Mouse (Mus musculus) ZHBTc4 (cell line): ENCODE data around the gene Eml4.
A peak's percentile ranks its signal among the peaks of the same experiment; 100 is the strongest.

Source experiments
- DNase-seq: peaks from one replicate; pipeline ENCODE4 v3.0.0-alpha.2; 2011; ENCODE audit warnings: low read depth, low spot score

Gene Eml4

DNA sequence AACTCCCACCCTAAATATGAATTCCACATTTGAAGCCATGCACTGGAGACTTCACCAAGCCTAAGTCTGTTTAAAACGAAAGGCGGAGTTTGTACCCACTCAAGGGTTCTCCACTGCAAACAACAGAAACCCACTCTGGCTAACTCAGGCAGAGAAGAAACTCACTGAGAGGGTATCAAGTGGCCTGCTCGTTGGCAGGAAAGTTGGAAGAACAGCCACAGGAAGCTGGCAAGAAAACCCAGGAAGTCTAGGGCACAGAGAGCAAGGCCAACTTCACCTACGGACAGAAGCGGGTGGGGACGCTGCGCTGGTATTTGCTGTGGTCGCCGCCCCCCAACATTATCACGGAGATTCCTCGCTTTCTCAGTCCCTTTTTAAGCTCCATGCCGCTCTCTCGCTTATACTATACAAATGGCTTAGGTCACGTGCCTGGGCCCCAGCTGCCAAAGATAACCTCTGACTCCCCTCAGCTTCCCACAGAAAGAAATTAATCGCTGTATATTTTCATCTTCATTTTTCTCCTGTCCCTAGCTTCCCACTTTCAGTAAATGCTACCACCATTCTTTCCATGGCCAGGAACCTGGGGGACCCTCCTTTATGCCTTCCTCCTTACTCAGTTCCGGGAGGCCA, 9.7 kb upstream of the Eml4 start:
- no peak for DNase-seq

DNA sequence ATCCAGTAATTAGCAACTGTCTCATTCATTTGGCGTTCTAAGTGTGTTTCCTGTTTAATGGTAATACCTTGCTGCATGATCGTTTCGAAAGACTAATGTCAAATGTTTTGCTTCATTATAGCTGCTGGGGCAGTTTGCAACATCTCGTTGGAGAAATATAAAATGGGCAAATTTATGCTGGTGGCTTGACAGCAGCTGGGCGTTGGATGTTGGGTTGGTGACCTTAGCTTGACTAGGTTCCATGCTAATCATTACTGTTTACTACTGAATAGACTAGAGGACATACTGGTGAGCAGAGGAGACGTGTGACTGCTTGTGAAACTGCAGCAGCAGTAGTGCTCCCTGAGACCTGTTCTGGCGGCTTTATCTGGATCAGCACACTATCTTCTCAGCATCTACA, 6.5 kb upstream of the Eml4 start:
- no peak for DNase-seq

DNA sequence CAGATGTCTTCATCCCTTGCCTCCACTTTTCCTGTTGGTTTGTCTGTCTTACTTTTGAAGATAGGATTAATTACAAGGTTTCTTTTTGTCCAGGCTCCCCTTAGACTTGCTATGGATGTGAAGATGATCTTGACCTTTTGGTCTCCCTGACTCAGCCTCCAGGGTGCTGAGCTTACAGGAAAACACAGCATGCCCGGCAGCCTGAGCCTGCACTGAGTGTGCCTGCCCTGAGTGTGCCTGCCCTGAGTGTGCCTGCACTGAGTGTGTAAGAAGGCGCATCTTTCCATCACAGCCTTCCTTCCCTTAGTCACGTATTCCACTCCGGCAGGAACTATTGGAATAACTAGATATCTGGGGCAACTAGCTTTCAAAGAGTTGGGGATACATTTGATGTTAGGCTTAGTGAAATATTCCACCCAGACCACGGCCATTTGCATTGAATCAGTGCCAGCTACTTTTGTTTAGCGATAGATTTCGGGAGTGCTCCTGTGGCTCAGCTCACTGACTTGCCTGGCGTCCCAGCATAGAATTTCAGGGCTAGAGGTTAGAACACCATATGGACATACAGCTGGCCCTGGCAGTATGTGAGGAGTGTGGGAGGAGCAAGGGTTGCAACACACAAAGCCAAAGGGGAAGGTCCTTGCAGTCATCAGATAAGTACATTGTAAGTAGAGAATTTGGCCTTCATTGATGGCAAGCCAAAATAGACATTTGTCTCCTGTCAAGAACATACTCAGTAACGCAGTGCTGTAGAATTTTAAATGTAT, 2.5 kb upstream of the Eml4 start:
- DNase-seq, result no peak

DNA sequence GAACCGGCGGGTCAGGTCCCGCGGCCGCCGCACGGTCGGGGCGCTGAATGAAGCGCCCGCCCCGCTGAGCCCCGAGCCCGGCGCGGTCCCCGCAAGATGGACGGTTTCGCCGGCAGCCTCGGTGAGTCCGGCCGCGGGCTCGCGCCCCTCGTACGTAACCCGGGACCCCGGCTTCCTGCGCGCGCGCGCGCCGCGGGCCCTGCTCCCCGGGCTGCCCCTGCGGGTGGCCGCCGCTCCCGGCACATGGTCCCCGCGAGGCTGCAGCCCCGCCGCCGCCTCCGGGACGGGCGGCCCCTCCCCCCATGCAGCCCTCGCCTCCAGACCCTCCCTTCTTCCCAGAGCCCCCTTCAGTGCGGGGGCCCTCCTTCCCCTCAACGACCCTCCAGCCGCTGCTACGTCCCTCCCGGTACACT, 394 bp downstream of the Eml4 start:
- DNase-seq, result peak; percentile 20

DNA sequence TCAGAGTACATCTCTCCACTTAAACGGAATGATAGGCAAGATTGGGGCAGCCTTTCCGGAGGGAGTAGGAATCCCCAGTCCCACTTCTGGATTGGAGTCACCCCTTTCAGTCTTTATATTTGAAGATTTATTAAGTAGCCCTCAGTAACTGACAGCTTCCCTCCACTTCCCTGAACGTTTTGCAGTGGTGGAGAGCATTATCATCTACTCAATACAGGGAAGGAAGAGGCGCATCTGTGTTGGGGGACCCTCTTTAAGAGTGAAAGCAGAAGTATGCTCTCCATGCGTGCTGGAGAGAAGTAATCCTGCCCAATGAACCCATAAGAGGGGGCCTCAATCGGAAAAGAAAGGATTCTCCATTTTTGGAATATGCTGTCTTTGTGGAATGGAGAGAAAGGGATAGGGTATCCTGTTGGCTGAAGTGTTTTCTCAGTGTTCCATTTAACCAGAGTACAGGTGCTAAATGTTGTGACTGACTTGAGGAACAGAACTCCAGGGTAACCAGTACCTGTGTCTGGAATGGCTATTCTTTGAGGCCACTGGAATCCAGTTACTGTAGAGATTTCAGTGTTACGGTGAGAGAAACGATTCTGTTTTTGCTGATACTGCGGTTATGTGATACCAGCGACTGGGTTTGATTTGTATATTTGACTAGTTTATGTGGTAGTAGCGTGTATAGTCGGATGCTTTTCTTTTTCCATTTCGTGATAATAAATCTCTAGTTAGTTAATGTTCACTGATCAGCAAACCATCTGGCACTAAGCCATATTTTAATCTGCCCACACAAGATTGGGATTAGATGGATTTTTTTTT, 1.1 kb downstream of the Eml4 start:
- no peak for DNase-seq

DNA sequence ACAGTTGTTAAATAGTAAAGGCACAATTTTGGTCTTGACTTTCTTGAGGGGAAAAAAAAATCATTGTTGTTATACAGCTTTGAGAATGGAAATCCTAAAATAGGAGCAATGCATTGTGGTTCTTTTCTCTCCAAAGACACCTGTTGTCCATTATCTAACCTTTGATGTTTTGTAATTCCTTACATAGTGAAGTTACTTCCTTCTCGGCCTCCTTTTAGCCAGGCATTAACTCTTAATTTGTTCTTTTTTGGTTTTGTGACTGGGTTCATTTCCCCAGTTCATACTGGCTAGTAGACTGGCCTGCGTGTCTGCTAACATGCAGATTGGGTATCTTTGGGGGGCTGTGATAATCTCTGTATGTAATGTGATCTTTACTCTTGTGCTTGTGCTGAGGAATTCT, 1.7 kb downstream of the Eml4 start:
- no peak for DNase-seq

DNA sequence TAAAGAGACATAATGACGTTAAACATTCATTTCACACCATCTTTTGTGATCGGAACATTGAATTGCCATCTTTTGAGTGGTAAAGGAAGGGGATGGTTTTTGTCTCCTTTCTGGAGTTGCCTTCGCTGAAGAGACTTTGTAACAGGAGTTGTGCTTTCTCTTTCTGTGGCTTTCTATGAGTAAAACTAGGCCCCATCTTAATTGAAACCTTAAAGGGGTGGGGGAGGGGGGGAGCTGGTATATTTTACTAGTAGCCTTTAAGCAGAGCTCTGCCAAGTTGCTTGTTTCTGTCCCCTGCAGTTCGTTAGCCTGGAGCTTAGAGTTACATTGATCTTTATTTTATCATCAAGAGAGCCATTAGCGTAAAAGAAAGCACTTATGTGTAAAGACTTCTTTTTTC, 2.3 kb downstream of the Eml4 start:
- DNase-seq, result no peak

DNA sequence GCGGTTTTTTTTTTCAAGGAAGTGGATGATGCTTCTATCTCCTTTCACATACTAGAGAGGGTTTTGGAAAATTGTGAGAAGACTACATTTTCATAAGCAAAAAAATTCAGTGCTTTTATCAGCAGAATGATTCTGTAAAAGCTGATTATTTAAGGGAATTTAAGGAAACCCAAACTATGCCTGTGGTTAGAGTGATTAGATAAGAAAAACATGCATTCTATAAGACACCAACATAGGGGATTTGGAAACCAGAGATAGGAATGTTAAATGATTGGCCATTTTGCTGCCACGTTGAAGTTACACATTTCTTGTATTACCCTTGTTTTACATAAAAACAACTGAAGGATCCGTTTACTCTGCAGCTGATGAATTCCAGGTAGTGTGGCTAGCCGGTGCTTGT, 2.7 kb downstream of the Eml4 start:
- DNase-seq, result no peak

DNA sequence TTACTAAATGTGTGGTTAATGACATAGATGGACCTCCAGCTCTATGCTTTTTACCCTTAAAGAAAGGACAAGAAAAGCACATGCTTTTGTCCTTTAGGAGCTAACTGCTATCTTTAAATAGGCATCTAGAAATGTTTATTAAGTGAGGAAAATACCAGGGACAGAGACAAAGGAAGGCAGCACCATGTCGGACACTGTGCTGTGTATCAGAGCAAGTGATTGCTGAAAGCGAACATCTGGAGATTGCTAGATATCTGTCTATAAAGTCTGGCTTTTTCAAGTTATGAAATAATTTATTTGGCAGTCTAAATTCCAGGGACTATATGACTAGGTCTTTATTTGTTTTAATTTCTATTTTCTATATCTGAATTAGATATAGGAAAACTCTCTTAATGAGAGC, 4.8 kb downstream of the Eml4 start:
- DNase-seq, result no peak

DNA sequence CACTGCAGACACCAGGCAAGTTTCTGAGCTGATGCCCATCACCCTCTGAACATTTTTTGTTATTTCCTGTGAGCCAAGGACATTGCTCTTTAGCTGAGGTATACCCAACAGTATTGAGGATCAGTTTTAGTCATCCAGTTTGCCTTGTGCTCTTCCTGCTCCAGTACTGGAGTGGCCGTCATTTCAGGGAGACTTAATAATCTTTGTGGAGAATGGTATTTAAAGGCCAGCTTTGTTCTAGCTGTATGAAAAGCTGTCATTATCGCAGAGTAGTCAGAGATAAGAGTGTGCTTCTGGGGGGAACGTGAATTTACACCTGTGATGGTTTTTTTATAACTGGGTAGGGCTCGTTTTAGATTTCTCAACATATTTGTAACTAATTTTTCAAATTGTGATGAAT, 9.2 kb downstream of the Eml4 start:
- DNase-seq, result no peak

DNA sequence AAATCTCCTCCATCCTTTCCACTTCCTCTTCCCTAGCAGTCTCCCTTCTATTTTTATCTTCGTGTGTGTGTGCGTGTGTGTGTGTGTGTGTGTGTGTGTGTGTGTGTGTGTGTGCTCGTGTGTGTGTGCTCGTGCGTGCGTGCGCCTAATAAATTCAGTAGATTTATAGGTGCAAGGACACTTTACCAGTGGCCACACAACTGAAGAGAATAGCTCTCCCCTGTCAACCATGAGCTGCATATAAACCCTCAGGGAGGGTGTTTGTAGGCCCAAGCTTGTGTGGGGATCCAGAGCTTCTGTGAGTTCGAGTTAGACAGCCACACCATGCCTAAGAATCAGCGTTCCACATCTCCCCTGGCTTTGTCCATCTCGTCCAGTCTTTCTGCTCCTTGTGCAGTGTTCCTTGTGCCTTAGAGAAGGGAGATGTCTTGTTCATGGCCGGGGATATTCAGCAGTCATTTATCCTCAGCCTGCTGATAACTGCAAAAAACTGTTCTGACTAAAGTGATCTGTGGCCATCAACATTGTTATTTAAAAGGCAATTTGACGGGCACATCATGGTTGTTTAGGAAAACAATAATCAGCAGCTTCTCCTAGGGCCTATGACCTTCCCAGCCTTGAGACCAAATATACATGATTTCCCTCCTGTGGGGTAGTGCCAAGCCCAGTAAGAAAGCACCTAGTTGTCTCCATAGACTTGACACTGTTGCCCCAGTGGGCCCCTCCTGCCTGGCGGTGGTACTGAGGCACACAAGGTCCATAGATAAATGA, 10.2 kb downstream of the Eml4 start:
- peak; percentile 56 for DNase-seq

DNA sequence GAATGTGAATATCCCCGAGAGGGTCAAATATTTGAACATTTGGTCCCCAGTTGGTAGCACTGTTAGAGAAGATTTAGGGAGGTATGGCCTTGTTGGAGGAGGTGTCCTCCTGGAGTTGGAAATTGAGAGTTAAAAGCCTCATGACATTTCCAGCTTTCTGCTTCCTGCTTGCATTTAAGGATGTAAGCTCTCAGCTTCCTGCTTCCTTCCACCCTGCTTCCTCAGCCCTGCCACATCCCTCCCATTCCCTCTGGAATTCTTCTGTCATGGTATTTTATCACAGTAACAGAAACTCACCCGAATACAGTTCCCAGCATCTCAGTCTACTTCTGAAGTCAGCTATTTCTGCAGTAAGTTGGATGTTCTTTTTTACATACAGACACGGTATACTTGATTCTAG, 12.3 kb downstream of the Eml4 start:
- DNase-seq, result no peak

DNA sequence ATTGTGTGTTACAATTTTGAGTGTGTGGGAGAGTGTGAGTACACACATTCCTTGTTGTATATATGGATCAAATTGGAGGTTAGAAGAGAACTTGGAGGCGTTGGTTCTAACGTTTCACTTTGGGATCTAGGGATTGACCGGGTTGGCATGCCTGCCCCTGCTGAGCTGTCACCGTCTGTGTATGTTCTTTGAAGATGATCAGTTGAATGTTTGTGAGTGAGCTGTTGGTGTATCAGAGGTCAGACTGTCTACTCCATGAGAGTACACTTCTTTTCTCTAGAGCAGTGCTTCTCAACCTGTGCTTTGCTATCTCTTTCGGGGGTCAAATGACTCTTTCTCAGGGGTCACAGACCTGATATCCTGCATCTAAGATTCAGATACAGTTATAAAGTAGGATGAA, 13.6 kb downstream of the Eml4 start:
- no peak for DNase-seq

DNA sequence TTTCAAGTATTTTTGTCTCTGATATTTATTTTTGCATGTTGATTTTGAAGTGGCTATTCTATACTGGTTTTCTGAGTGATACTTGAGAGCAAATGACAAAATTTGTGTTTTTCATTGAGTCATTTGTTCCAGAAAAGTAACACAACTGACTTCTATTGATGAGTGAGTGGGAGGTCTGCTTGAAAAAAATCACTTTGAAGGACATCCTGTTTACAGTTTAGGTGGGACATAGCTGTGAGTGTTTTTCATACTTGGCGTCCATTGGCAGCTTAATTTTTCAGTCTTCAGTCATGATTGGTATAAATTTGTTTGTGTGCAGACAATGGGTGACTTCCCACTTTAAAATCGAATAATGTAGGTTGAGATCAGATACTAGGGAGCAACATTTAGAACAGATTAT, 14.4 kb downstream of the Eml4 start:
- no peak for DNase-seq

DNA sequence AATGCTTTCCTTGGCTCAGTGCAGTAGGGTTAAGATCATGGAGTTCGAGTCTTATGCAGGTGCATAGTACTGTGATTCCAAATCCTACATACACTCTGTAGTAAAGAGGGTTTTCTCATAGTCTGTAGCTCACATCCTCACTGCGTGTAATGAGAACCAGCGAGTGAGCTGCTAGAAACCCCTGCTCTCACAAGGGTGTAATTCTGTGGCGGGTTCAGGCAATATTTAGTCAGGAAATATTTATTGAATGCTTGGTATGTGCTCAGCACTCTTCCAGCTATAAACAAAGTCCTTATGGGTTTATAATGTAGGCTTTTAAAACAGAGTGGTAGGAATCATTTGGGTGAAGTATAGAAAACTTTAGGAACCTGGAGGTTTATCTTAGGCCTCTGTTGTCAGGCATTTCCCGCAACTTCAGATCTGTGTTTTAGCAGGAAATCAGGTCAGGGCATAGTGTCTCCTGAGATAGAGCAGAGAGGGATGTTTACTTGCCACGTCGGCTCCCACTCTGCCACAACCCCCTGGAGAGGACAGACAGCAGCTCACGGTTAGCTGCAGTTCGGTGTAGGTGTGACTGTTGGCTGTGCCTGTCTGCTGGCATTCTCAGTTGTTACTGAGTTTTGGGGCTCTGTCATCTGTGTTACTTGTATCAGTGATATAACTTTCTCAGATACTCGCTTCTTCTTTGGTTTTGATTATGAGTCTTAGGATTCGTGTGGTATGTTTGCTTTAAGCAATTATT, 15.1 kb downstream of the Eml4 start:
- no peak for DNase-seq

DNA sequence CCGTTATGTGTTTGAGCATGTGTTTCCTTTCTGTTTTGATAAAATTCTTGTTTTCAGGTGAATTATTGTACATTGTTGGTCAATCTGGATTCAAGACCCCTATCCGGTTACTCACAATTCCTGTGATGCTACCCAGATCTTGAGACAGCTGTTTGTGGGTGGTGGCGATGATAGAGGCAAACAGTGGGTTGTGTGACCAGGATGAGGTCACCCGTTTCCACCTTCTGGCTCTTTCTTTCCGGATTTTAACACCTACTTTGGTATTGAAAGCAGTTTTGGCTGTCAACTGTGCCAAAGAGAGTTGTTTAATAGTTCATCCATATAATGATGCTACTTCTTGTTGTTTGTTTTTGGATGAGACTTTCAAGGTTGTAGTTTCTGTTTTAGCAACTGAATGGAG, 16.7 kb downstream of the Eml4 start:
- no peak for DNase-seq

DNA sequence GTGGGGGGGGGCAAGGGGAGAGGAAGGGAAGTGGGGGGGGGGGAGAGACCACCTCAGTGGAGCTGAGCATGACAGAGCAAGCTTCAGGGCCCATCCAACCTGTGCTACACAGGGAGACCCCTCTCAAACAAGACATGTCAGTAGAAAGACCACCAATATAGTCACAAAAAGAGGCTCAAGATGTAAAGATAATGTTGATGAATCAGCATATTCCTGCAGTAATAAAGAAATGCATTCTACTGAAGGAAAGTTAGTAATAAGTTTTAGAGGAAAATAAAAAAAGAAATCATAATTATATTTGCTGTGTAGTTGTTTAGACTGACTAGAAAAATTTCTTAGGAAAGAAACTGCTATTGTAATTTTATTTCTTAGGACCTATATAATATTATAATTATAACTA, 23.4 kb downstream of the Eml4 start:
- DNase-seq, result no peak

DNA sequence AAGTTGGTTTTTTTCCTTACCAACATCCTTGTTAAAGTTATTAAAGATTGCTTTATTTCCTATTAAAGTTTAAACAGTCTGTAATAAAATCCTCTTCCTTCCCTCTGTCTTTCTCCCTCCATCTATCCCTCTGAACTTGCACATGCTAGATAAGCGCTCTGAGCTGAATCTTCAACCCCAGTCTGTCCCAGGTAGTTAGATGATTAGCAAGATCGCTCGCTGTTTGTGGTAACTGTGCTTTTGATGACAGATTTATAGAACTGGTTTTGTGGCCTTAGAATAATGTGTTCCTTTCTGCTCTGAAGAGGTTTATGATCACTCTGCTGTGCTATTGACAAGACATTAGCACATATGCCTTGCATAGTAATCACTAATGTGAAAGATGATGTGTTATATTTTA, 25.1 kb downstream of the Eml4 start:
- DNase-seq, result no peak

DNA sequence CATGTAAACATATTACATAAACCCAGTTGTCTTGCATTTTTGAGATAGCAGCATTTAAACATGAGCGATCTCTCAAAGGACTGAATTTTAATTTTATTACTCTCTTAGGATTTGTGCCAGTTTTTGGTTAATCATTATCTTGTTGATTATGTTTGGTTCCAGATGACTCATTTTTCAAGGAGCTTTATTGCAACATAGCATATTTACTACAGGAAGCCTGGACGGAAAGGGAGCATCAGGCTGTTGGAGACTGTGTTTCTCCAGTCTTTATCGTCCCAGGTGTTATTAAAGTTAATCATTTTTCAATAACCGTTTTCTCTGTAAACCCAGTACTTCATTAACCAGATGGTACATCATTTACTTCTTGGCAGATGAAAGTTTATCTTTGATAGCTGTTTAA, 26.1 kb downstream of the Eml4 start:
- no peak for DNase-seq

DNA sequence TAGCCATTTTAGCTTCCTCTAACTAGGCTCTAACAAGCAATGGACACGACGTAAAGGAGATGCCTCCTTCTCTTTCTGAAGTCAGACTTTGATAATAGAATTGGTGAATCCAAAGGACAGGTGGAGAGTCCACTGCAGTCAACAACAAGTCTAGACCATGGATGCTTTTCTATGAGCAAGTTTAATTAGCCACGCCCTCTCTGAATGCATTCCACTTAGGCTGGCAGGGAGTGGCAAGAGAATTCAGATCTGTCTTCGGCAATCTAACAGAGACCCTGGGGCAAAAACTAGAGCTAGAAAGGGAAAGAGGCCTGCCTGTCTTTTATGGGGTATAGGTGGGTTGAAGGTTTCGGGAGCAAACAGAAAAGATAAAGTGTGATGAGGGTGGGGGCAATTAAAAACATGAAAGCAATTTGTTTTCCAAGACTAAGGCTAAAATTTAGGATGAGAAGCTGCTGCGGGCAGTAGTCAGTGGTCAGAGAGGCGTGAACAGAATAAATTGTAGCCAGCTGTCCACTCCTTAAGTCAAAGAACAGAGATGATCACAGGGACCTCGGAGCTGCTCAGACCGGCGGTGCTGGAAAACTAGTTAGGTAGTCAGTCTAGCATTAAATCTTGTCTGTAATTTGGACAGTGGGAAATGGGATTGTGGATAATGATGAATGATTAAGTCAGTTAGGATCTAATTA, 27.2 kb downstream of the Eml4 start:
- DNase-seq, result peak; percentile 51

DNA sequence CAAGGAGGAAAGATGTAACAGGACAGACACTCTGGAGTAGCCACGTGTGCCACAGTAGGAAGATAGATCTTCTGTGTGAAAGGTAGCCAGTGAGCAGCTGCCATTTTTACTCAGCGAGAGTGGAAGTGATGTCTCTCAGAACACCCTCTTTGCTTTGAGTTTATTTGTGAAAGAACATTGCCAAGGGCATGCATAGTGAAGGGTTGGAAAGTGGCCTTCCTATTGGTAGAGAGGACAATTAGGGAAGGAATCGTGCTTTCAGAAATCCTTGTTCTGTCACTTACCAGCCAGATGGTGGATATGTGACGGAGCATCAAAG, 27.7 kb downstream of the Eml4 start:
- DNase-seq, result no peak
